Mouse (Mus musculus) c-Kit-negative CD71-positive TER-119-positive erythroid progenitor cells, embryonic 14.5 days (primary cell): ENCODE measurements around the gene Tex22.

ENCODE experiments used
- DNase-seq: peaks from one replicate; pipeline ENCODE4 v3.0.0-alpha.2; 2013; ENCODE audit warnings: low read depth, low spot score

The Tex22 gene

GRCm38 (mm10) chr12:113101251-113101960 lies 27.1 kb downstream of the Tex22 start:
- no peak for DNase-seq

GRCm38 (mm10) chr12:113102461-113102860 lies 28.2 kb downstream of the Tex22 start:
- DNase-seq = no peak

GRCm38 (mm10) chr12:113103846-113104451 lies 29.6 kb downstream of the Tex22 start:
- DNase-seq = no peak

GRCm38 (mm10) chr12:113106386-113106785 lies 32.1 kb downstream of the Tex22 start:
- DNase-seq = no peak

- DNase-seq = peak; percentile 52
These were observed 33.3 kb downstream of the Tex22 start for GRCm38 (mm10) chr12:113107431-113108124.

- DNase-seq = no peak
These were observed 34.4 kb downstream of the Tex22 start for GRCm38 (mm10) chr12:113108528-113109283.

- no peak for DNase-seq
These were observed 35.5 kb downstream of the Tex22 start for GRCm38 (mm10) chr12:113109801-113110200.

- DNase-seq = no peak
These were observed 39.8 kb downstream of the Tex22 start for GRCm38 (mm10) chr12:113114141-113114540.

- no peak for DNase-seq
These were observed 40.7 kb downstream of the Tex22 start for GRCm38 (mm10) chr12:113114856-113115538.

GRCm38 (mm10) chr12:113119516-113120410 lies 45.5 kb downstream of the Tex22 start:
- peak; percentile 71 for DNase-seq

- no peak for DNase-seq
These were observed 50.4 kb downstream of the Tex22 start for GRCm38 (mm10) chr12:113124726-113125125.

- DNase-seq = no peak
These were observed 56.4 kb downstream of the Tex22 start for GRCm38 (mm10) chr12:113130732-113131131.

- no peak for DNase-seq
These were observed 57.3 kb downstream of the Tex22 start for GRCm38 (mm10) chr12:113131601-113132000.

- no peak for DNase-seq
These were observed 58.3 kb downstream of the Tex22 start for GRCm38 (mm10) chr12:113132567-113132966.

- no peak for DNase-seq
These were observed 59.0 kb downstream of the Tex22 start for GRCm38 (mm10) chr12:113133260-113133659.

GRCm38 (mm10) chr12:113133861-113134403 lies 59.6 kb downstream of the Tex22 start:
- DNase-seq = no peak

- DNase-seq = no peak
These were observed 60.2 kb downstream of the Tex22 start for GRCm38 (mm10) chr12:113134502-113134901.

GRCm38 (mm10) chr12:113135401-113135800 lies 61.1 kb downstream of the Tex22 start:
- DNase-seq = no peak

GRCm38 (mm10) chr12:113136492-113137020 lies 62.3 kb downstream of the Tex22 start:
- DNase-seq = no peak
